8 mouse cellular contexts compared by ENCODE assay signal in the genomic region with DNA sequence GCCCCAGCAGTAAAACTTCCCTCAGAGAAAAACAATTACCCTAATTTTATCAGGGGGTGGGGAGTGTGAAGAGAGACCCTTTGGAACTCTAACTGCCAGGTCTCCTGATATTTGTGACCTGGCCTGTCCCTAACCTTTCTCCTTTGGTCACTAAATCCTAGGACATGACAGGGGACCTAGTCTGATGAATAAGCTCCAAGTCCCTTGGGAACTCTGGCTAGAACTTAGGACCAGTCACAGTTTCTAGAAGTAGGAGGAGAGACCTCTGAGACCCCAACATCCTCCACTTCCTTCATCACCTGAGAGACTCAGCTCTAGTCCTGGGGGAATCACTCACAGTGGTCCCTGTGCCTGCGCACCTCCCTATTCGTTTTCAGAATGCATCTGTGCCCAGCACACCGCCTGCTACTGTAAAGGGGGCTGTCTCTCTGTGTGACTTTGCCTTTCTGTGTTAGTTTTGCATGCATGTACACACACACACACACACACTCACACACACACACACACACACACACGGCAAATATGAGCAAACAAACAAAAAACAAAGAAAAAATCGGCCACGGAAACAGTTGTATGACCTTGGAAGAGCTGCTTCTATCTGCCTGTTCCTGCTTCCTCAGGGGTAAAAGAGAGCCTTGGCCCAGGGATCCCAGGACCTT. TPM values are rescaled to one million over a fixed set of nuclear protein-coding genes. Genes with fewer than 3 reads are reported as not detected.
A peak's percentile ranks its signal among the peaks of the same experiment; 100 is the strongest.
DNase-seq lines count a peak whose midpoint lies in the region; ATAC-seq and TF ChIP-seq lines count a peak whose summit lies in the region.

No protein-coding gene starts in this region.

- no peaks in the 10 kb centered on the region for H3K9me3 ChIP-seq in neural tube, embryonic 11.5 days (ENCODE audit: control insufficient read depth, low read length)
- no peaks in the 10 kb centered on the region for H3K9me3 ChIP-seq in limb, embryonic 11.5 days (ENCODE audit: control insufficient read depth, low read length)

- H3K27me3 ChIP-seq in cerebellum, adult 2 months (ENCODE audit: control insufficient read depth, insufficient read depth, low read length), result no peaks in the 10 kb centered on the region
- H3K27me3 ChIP-seq in neural tube, embryonic 11.5 days (ENCODE audit: control insufficient read depth, insufficient read depth, low read length), result no peaks in the 10 kb centered on the region
- no peaks in the 10 kb centered on the region for H3K27me3 ChIP-seq in limb, embryonic 11.5 days (ENCODE audit: control insufficient read depth, insufficient read depth, low read length)

- H3K4me2 ChIP-seq in neural tube, embryonic 11.5 days (ENCODE audit: low read depth), result peak overlapping the region; percentile 70
- H3K4me2 ChIP-seq in limb, embryonic 11.5 days (ENCODE audit: low read depth, severe bottlenecking), result peak overlapping the region; percentile 68

- TF ChIP-seq CTCF in cerebellum, adult 2 months (IDR thresholded peaks at IDR 0.05; ENCODE audit: borderline replicate concordance, insufficient read depth, low read depth, low read length), result no peak
- no peak for TF ChIP-seq CTCF in olfactory bulb, adult 2 months (IDR thresholded peaks at IDR 0.05; ENCODE audit: insufficient read depth, low read depth, low read length)

- H3K36me3 ChIP-seq in neural tube, embryonic 11.5 days (ENCODE audit: control insufficient read depth, insufficient read depth, low read length), result no peaks in the 10 kb centered on the region
- no peaks in the 10 kb centered on the region for H3K36me3 ChIP-seq in limb, embryonic 11.5 days (ENCODE audit: control insufficient read depth, insufficient read depth, low read length)

- peak overlapping the region; percentile 76 for H3K4me3 ChIP-seq in cerebellum, adult 2 months (replicated peaks; ENCODE audit: insufficient read depth, low read depth, low read length)
- H3K4me3 ChIP-seq in neural tube, embryonic 11.5 days (ENCODE audit: low read depth, low read length), result peak overlapping the region; percentile 51
- H3K4me3 ChIP-seq in limb, embryonic 11.5 days (ENCODE audit: low read depth, low read length), result peak overlapping the region; percentile 47
- peak overlapping the region; percentile 72 for H3K4me3 ChIP-seq in olfactory bulb, adult 2 months (ENCODE audit: insufficient read depth, low read depth, low read length)

- 59% methylated on average over 6 of the region's 6 CpGs for WGBS in cerebellum, adult 2 months
- 7% methylated on average over 6 of the region's 6 CpGs for WGBS in neural tube, embryonic 11.5 days
- WGBS in limb, embryonic 11.5 days, result 7% methylated on average over 6 of the region's 6 CpGs
- WGBS in olfactory bulb, adult 2 months, result 13% methylated on average over 6 of the region's 6 CpGs

- ATAC-seq in neural tube, embryonic 11.5 days (ENCODE audit: insufficient read depth, low FRiP score, low TSS enrichment), result no peak
- ATAC-seq in limb, embryonic 11.5 days (ENCODE audit: insufficient number of reproducible peaks, low FRiP score, low TSS enrichment, low read depth), result no peak
- ATAC-seq in frontal cortex, adult (ENCODE audit: low TSS enrichment), result no peak

- peak overlapping the region; percentile 65; the same call in 1 of the 2 replicates for H3K27ac ChIP-seq in cerebellum, adult 2 months (ENCODE audit: insufficient read depth, low read length)
- H3K27ac ChIP-seq in neural tube, embryonic 11.5 days (ENCODE audit: low read depth, low read length), result peak overlapping the region; percentile 97
- peak overlapping the region; percentile 96 for H3K27ac ChIP-seq in limb, embryonic 11.5 days (replicated peaks; ENCODE audit: low read depth, low read length)
- H3K27ac ChIP-seq in olfactory bulb, adult 2 months (ENCODE audit: insufficient read depth, low read depth, low read length), result peak overlapping the region; percentile 91

- peak overlapping the region; percentile 84 for H3K9ac ChIP-seq in neural tube, embryonic 11.5 days (ENCODE audit: low read length)
- peak overlapping the region; percentile 85 for H3K9ac ChIP-seq in limb, embryonic 11.5 days (ENCODE audit: low read length)

- TF ChIP-seq POLR2A in cerebellum, adult 2 months (IDR thresholded peaks at IDR 0.05; ENCODE audit: borderline replicate concordance, insufficient read depth, low read length), result no peak
- no peak for TF ChIP-seq POLR2A in olfactory bulb, adult 2 months (IDR thresholded peaks at IDR 0.05; ENCODE audit: insufficient read depth, low read depth, low read length)

- peak in 1 of 2 experiments; percentile 16 for DNase-seq in cerebellum, adult 2 months
- no peak for DNase-seq in cerebellum, postnatal 36 days
- DNase-seq in neural tube, embryonic 11.5 days (ENCODE audit: low spot score), result peak; percentile 44
- DNase-seq in neural tube, embryonic 10.5 days (ENCODE audit: extremely low spot score, low spot score), result no peak
- no peak for DNase-seq in limb, embryonic 11.5 days (ENCODE audit: low spot score)
- no peak for DNase-seq in layer of hippocampus, postnatal 14 days (ENCODE audit: low spot score in 2 of 2)

- H3K4me1 ChIP-seq in cerebellum, adult 2 months (ENCODE audit: control insufficient read depth, insufficient read depth, low read length), result peaks cover 25% of the 10 kb centered on the region
- H3K4me1 ChIP-seq in neural tube, embryonic 11.5 days (ENCODE audit: control insufficient read depth, insufficient read depth, low read length), result peaks cover 53% of the 10 kb centered on the region
- H3K4me1 ChIP-seq in limb, embryonic 11.5 days (ENCODE audit: control insufficient read depth, insufficient read depth, low read length), result peaks cover 50% of the 10 kb centered on the region
- H3K4me1 ChIP-seq in olfactory bulb, adult 2 months (ENCODE audit: control insufficient read depth, insufficient read depth, low read length), result peaks cover 55% of the 10 kb centered on the region

RNA-seq across cellular contexts. Expression of a gene that starts 18.8 kb away (rescaled TPM):
- 89.9 and 102 TPM in 2 replicates for polyA plus RNA-seq in cerebellum, adult 2 months (2012; rRNA removed)
- 43.7 and 49.3 TPM in 2 replicates for polyA plus RNA-seq in neural tube, embryonic 11.5 days (2014; fragmentation: Nextera tagmentation; extraction: Ambion mirVana)
- polyA plus RNA-seq in limb, embryonic 11.5 days (2014; fragmentation: Nextera tagmentation; extraction: Ambion mirVana), result 44.2 and 44.7 TPM in 2 replicates
- polyA plus RNA-seq in olfactory bulb, adult 2 months (2012; ENCODE audit: insufficient read depth, insufficient read length, low replicate concordance, missing spikeins), result not detected in 2 replicates
- 100 to 1,000 TPM; 112 to 113 TPM for total RNA-seq in layer of hippocampus, postnatal 14 days (2021)

RNA-seq across cellular contexts. Expression of a gene that starts 18.9 kb away (rescaled TPM):
- polyA plus RNA-seq in cerebellum, adult 2 months (2012; rRNA removed), result 46.3 and 48.9 TPM in 2 replicates
- polyA plus RNA-seq in neural tube, embryonic 11.5 days (2014; fragmentation: Nextera tagmentation; extraction: Ambion mirVana), result 10.3 and 13.0 TPM in 2 replicates
- 8.1 and 9.0 TPM in 2 replicates for polyA plus RNA-seq in limb, embryonic 11.5 days (2014; fragmentation: Nextera tagmentation; extraction: Ambion mirVana)
- not detected in 2 replicates for polyA plus RNA-seq in olfactory bulb, adult 2 months (2012; ENCODE audit: insufficient read depth, insufficient read length, low replicate concordance, missing spikeins)
- total RNA-seq in layer of hippocampus, postnatal 14 days (2021), result 10 to 100 TPM; 64.3 to 73.2 TPM

RNA-seq across cellular contexts. Expression of a gene that starts 28.2 kb away (rescaled TPM):
- 101 TPM in 2 replicates for polyA plus RNA-seq in cerebellum, adult 2 months (2012; rRNA removed)
- polyA plus RNA-seq in neural tube, embryonic 11.5 days (2014; fragmentation: Nextera tagmentation; extraction: Ambion mirVana), result 136 and 147 TPM in 2 replicates
- polyA plus RNA-seq in limb, embryonic 11.5 days (2014; fragmentation: Nextera tagmentation; extraction: Ambion mirVana), result 149 and 155 TPM in 2 replicates
- polyA plus RNA-seq in olfactory bulb, adult 2 months (2012; ENCODE audit: insufficient read depth, insufficient read length, low replicate concordance, missing spikeins), result not detected in 2 replicates
- total RNA-seq in layer of hippocampus, postnatal 14 days (2021), result 10 to 100 TPM; 59.9 to 61.5 TPM

RNA-seq across cellular contexts. Expression of a gene that starts 48.8 kb away (rescaled TPM):
- polyA plus RNA-seq in cerebellum, adult 2 months (2012; rRNA removed), result not detected in 2 replicates
- polyA plus RNA-seq in neural tube, embryonic 11.5 days (2014; fragmentation: Nextera tagmentation; extraction: Ambion mirVana), result not detected in 2 replicates
- polyA plus RNA-seq in limb, embryonic 11.5 days (2014; fragmentation: Nextera tagmentation; extraction: Ambion mirVana), result not detected in 2 replicates
- polyA plus RNA-seq in olfactory bulb, adult 2 months (2012; ENCODE audit: insufficient read depth, insufficient read length, low replicate concordance, missing spikeins), result not detected in 2 replicates
- total RNA-seq in layer of hippocampus, postnatal 14 days (2021), result not detected
